Mouse (Mus musculus): ENCODE measurements around the gene Krt77. TPM values are rescaled to one million over a fixed set of nuclear protein-coding genes. Genes with fewer than 3 reads are reported as not detected.

Gene Krt77
- polyA plus RNA-seq, 1 experiment from 2014 or later = 0.91 TPM

DNA sequence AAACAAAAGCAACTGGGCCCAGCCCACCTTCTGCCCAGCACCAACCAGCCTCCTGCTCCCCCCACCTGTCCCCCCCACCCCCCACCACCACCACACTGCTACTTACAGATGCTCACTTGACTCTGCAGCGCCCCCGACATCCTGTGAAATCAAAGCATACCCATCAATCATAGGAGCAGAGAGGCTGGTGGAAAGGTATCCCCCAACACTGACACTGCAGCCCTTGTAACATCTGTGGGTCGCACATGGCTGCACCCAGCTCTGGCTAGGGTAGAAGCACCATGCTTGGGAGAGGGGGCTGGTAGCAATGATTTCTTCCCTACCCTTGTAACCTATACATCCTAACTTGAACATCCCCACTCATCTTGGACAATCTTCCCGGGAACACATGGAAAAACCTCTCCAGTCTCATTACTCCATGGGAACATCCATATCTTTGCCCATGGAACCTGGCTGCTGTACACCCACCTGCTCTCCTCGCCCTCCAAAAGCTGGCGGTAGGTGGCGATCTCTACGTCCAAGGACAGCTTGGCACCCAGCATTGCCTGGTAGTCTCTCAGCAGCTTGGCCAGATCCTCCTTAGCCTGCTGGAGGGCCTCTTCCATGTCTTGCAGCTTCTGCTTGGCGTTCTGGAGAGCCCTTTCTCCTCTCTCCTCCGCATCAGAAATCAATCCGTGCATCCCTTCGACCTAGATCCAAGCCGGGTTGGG, 8.9 kb downstream of the Krt77 start:
- 60% methylated on average over 13 of the region's 13 CpGs for WGBS
- no peak overlapping the region for H3K4me3 ChIP-seq
- H3K9ac ChIP-seq = no peak overlapping the region; the same call in 1 of the 2 replicates

DNA sequence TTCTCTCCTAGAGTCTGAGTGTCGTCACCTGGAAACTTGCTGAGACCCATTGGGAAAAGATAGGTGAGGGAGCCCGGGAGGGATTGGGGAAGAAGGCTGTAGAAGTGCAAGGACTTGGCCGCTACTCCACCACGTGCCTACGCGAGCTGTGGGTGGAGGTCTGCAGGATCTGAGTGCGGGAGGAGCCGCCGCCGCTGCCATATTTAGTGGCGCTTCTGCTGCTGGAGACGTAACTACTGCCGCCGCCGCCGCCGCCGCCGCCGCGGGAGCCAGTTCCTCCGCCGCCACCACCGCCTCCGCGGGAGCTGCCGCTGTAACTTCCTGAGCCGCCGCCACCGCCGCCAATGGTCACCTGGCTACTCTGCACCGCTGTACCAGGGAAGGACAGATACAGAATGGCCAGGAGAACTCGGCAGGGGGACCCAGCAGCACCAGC, 9.8 kb downstream of the Krt77 start:
- peaks cover 79% of the 10 kb centered on the region for H3K27me3 ChIP-seq
- peak overlapping the region; percentile 84 for H3K4me2 ChIP-seq
- peak overlapping the region; percentile 66 for H3K9ac ChIP-seq
- peak overlapping the region; percentile 48 for H3K4me3 ChIP-seq
- H3K36me3 ChIP-seq = no peaks in the 10 kb centered on the region
- H3K9me3 ChIP-seq = no peaks in the 10 kb centered on the region
- no peak overlapping the region for H3K27ac ChIP-seq
- no peak for ATAC-seq (ENCODE audit: insufficient number of reproducible peaks, insufficient read depth, low FRiP score, low TSS enrichment, low read depth)
- 1% methylated on average over 31 of the region's 33 CpGs for WGBS
- peaks cover 27% of the 10 kb centered on the region for H3K4me1 ChIP-seq

More for the DNA sequence above, 8.9 kb downstream of the Krt77 start:
- peaks cover 71% of the 10 kb centered on the region for H3K27me3 ChIP-seq
- H3K4me2 ChIP-seq = peak overlapping the region; percentile 84
- peaks cover 19% of the 10 kb centered on the region for H3K4me1 ChIP-seq
- ATAC-seq (ENCODE audit: insufficient number of reproducible peaks, insufficient read depth, low FRiP score, low TSS enrichment, low read depth) = no peak
- no peaks in the 10 kb centered on the region for H3K9me3 ChIP-seq
- no peaks in the 10 kb centered on the region for H3K36me3 ChIP-seq
- H3K27ac ChIP-seq = no peak overlapping the region

DNA sequence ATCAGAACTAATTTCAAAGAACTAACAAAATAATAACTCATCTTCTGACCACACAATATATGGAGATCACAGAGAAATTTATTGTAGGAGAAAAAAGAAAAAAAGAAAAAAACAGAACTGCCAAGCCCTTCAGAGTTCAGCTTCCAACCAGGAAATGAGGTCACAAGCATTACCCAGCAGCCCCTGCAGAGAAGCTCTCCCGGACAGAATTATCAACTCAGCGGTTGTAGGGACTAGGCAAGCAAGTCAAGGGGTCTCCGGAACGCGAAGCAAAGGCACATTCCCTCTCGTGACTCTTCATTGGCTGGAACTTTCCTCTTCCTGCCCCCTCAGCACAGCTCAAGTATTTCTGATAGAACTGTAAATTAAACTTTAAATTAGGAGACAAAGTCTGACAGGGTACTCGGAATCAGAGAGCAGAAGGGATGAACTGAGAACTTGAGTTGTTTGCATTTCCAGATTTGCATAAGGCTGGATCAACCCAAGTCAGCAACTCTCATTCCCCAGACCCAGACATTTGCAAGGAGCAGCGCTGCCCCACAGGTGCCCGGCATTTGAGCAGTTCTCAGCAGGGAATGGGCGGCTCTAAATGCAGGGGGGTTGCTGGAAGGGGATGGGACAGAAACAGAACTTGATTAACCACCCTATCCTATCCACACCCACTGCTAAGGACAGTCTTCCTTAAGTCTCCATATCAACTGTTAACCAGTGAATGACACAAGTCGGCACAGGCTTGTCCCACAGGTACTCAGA, 10.7 kb downstream of the Krt77 start:
- Histone ChIP-seq H3K27ac (no peak overlapping the region), H3K4me1 (peaks cover 33% of the 10 kb centered on the region), H3K9me3 (no peaks in the 10 kb centered on the region), H3K4me2 (peak overlapping the region; percentile 84), H3K4me3 (peak overlapping the region; percentile 48), H3K27me3 (peaks cover 83% of the 10 kb centered on the region), H3K9ac (peak overlapping the region; percentile 66; the same call in 1 of the 2 replicates), H3K36me3 (no peaks in the 10 kb centered on the region)
- WGBS = 7% methylated on average over 11 of the region's 11 CpGs
- ATAC-seq (ENCODE audit: insufficient number of reproducible peaks, insufficient read depth, low FRiP score, low TSS enrichment, low read depth) = no peak

DNA sequence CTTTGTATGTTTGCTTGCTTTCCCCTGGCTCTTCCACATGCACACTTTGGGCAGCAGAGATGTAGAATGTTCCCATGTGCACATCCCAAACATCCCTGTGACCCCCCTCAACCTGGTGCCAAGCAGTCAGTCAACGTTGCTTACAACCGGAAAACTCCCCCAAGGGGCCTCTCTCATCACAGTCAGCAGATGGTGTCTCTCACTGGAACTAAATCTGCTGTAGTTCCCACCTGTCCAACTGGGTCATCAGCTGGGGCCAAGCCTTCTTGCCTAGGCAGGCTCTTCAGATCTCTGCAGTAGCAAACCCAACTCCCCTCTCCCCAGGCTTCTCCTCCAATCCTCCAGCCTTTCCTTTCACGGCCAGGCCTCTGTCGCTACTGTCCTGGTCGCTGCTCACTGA, 12.8 kb downstream of the Krt77 start:
- no peaks in the 10 kb centered on the region for H3K9me3 ChIP-seq
- peaks cover 41% of the 10 kb centered on the region for H3K4me1 ChIP-seq
- no peak overlapping the region for H3K9ac ChIP-seq
- H3K36me3 ChIP-seq = no peaks in the 10 kb centered on the region
- WGBS = 63% methylated on average over 5 of the region's 5 CpGs
- peaks cover 77% of the 10 kb centered on the region for H3K27me3 ChIP-seq
- no peak overlapping the region for H3K27ac ChIP-seq
- H3K4me3 ChIP-seq = no peak overlapping the region
- H3K4me2 ChIP-seq = no peak overlapping the region
- no peak for ATAC-seq (ENCODE audit: insufficient number of reproducible peaks, insufficient read depth, low FRiP score, low TSS enrichment, low read depth)

DNA sequence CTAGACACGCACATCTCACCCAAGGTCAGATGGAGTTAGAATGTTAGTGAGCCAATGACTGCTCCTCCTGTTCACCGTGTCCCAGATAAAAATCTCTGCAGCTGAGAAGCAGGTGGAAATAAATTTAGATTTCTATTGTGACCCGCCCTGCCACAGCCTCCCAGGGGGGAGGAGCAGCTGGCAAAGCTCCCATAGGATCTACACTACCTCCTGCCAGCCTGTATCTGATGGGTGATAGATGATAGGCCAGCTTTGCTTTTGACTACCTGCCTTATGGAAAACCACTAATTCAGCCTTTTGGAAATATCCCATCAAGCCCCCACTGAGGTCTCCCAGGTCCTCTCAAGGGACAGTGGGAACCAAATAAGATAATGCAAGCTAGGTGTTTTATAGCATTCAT, 13.8 kb downstream of the Krt77 start:
- peaks cover 41% of the 10 kb centered on the region for H3K4me1 ChIP-seq
- no peak overlapping the region for H3K4me2 ChIP-seq
- WGBS = 67% methylated on average over 3 of the region's 3 CpGs
- H3K9me3 ChIP-seq = no peaks in the 10 kb centered on the region
- no peaks in the 10 kb centered on the region for H3K36me3 ChIP-seq
- no peak overlapping the region for H3K4me3 ChIP-seq
- no peak overlapping the region; the same call in 1 of the 2 replicates for H3K27ac ChIP-seq
- no peak for ATAC-seq (ENCODE audit: insufficient number of reproducible peaks, insufficient read depth, low FRiP score, low TSS enrichment, low read depth)
- H3K9ac ChIP-seq = no peak overlapping the region
- peaks cover 67% of the 10 kb centered on the region for H3K27me3 ChIP-seq

DNA sequence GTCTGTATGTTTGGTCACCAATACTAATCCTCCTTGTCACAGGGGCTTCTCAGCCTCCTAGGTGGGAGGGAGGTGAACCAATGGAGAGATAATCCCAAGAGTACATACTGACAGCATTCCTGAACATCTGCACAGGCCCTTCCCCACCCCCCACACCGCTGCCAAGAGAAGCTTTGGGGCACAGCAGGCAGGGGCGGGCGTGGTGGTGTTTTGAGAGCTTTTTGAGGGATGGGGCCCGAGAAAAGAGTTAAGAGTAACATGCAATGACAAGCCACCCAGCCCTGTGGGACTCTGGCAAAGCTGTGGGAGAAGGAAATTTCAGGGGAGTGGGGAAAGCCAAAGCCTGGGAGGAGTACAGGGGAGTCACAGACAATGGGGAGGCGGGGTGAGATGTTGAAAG, 15.2 kb downstream of the Krt77 start:
- H3K27ac ChIP-seq = peak overlapping the region; percentile 60; the same call in 1 of the 2 replicates
- H3K9ac ChIP-seq = 0 out of 2 replicates have a peak overlapping the region, but pooled peaks have one; percentile 27
- WGBS = 12% methylated on average over 5 of the region's 5 CpGs
- peaks cover 32% of the 10 kb centered on the region for H3K4me1 ChIP-seq
- ATAC-seq (ENCODE audit: insufficient number of reproducible peaks, insufficient read depth, low FRiP score, low TSS enrichment, low read depth) = no peak
- no peaks in the 10 kb centered on the region for H3K36me3 ChIP-seq
- H3K4me2 ChIP-seq = no peak overlapping the region
- H3K4me3 ChIP-seq = no peak overlapping the region
- peaks cover 56% of the 10 kb centered on the region for H3K27me3 ChIP-seq
- H3K9me3 ChIP-seq = no peaks in the 10 kb centered on the region

DNA sequence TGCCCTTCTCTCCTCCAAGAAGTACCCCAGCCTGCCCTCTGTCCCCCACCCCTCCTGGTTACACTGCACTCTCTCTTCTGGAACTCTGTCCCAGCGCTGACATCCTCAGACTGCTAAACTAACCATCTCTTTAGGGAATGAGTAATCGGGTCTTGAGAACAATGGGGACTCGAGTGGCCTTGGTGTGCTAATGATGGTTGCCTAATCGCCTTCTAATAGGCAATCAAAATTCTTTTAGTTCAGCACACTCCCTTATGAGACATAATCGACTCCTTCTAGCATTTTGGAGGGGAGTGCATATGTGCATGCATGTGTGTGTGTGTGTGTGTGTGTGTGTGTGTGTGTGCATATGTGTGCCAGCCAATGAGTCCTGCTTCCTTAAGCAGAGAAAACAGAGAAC, 16.9 kb downstream of the Krt77 start:
- no peak for ATAC-seq (ENCODE audit: insufficient number of reproducible peaks, insufficient read depth, low FRiP score, low TSS enrichment, low read depth)
- Histone ChIP-seq H3K4me1 (peaks cover 25% of the 10 kb centered on the region), H3K4me3 (no peak overlapping the region), H3K27me3 (peaks cover 43% of the 10 kb centered on the region), H3K27ac (no peak overlapping the region), H3K4me2 (no peak overlapping the region), H3K9ac (no peak overlapping the region), H3K36me3 (no peaks in the 10 kb centered on the region), H3K9me3 (no peaks in the 10 kb centered on the region)
- WGBS = 34% methylated on average over 5 of the region's 5 CpGs

DNA sequence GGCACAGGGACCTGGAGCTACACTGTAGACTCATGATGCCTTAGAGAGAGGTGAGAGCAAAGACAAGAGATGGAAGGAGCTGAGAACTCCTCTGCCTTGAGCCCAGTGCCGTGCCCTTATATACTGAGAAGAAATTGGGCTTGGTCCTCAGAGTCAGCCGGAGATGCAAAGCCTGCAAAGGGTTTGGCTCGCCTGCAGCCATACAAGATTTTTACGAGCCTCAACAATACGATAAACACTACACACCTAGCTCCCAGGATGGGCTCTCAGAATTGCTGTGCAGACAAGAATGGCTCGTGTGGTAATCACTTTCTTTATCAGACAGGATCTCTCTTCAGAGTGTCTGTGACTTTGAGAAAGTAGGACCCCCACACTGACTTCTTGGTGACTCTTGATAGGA, 18.8 kb downstream of the Krt77 start, which contains the start of gene Krt1:
Krt1 (minus strand) TSS at position 101 of the 400 bp plus-strand sequence.
- H3K27ac ChIP-seq = no peak within 1 kb of the TSS

DNA sequence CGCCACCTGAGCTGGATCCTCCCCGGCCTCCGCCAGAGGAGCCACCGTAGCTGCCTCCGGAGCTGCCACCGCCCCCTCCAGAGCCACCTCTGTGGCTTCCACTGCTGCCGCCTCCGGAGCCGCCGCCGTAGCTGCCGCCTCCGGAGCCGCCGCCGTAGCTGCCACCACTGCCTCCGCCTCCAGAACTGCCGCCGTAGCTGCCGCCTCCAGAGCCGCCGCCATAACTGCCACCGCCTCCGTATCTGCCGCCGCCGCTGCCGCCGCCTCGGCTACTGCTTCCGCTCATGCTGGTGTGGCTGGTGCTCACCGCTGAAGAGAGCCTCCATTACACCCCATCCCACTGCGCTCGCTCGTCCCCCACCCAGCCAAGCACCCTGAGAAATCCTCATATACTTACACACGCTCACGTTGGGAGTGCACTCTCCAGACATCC, 23.5 kb downstream of the Krt77 start:
- peaks cover 41% of the 10 kb centered on the region for H3K27me3 ChIP-seq
- no peaks in the 10 kb centered on the region for H3K36me3 ChIP-seq
- H3K4me2 ChIP-seq = peak overlapping the region; percentile 86
- peaks cover 7% of the 10 kb centered on the region; the same call in 1 of the 2 replicates for H3K4me1 ChIP-seq
- no peaks in the 10 kb centered on the region for H3K9me3 ChIP-seq
- whole genome bisulfite sequencing = under 1% methylated on average over 30 of the region's 37 CpGs
- no peak for ATAC-seq (ENCODE audit: insufficient number of reproducible peaks, insufficient read depth, low FRiP score, low TSS enrichment, low read depth)
- H3K4me3 ChIP-seq = peak overlapping the region; percentile 57
- H3K9ac ChIP-seq = peak overlapping the region; percentile 79
- H3K27ac ChIP-seq = peak overlapping the region; percentile 11; the same call in 1 of the 2 replicates

More for the DNA sequence above, 18.8 kb downstream of the Krt77 start, which contains the start of gene Krt1:
- H3K36me3 ChIP-seq = no peaks in the 10 kb centered on the region
- 71% methylated on average over 6 of the region's 6 CpGs for WGBS
- H3K9me3 ChIP-seq = no peaks in the 10 kb centered on the region
- peaks cover 39% of the 10 kb centered on the region for H3K27me3 ChIP-seq
- no peak within 1 kb of the TSS for H3K9ac ChIP-seq
- no peak for ATAC-seq (ENCODE audit: insufficient number of reproducible peaks, insufficient read depth, low FRiP score, low TSS enrichment, low read depth)
- H3K4me1 ChIP-seq = peaks cover 25% of the 10 kb centered on the region
- no peak within 1 kb of the TSS for H3K4me3 ChIP-seq
- no peak within 1 kb of the TSS for H3K4me2 ChIP-seq

DNA sequence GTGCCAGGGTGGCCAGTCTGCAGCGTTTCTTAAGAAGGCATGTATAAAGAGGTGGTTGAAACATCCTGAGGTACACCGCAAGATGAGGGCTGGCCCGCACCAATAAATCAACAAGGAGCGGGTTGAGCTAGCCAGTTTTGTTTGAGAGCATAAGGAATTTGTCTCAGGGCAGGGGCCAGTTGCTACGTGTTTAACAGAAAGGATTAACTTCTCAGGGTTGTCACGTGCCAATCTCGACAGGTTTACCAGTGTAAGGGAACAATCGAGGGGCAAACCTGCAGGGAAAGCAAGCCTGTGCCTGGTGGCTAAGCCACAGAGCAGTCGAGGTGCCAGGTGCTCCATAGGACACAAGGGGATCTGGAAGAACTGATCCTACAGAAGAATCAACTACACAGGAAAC, 26.3 kb downstream of the Krt77 start:
- Histone ChIP-seq H3K9me3 (no peaks in the 10 kb centered on the region), H3K27ac (no peak overlapping the region), H3K4me2 (no peak overlapping the region), H3K4me1 (peaks cover 7% of the 10 kb centered on the region; the same call in 1 of the 2 replicates), H3K4me3 (no peak overlapping the region), H3K9ac (no peak overlapping the region), H3K27me3 (peaks cover 37% of the 10 kb centered on the region), H3K36me3 (no peaks in the 10 kb centered on the region)
- ATAC-seq (ENCODE audit: insufficient number of reproducible peaks, insufficient read depth, low FRiP score, low TSS enrichment, low read depth) = no peak; the same call in 1 of the 2 replicates
- 54% methylated on average over 9 of the region's 9 CpGs for WGBS

DNA sequence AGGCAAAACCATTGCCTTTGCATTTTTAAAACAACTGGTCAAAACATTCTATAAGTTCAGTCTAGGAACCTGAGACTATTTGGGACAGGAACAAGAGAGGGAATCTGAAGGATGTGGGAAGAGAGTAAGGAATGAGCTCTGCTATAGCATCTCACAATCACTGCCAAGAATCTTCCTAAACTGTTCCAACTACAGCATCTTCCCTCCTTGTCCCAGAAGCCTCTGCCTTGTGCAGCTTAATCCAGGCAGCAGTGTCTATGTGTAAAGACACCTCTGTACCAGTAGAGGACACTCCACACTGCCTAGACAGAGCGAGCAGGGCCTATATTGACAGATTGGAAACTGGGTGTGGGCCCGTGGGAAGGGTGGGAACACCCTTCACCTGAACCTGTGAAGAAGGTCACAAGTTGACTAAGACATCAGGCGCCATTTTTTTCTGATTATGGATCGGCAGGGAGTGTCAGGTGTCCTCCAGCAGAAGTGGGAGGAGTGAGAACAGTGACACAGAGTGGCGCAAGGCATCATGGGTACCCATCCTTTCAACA, 34.6 kb downstream of the Krt77 start:
- Histone ChIP-seq H3K4me1 (no peaks in the 10 kb centered on the region), H3K9ac (no peak overlapping the region), H3K36me3 (no peaks in the 10 kb centered on the region), H3K4me2 (no peak overlapping the region), H3K9me3 (no peaks in the 10 kb centered on the region), H3K27ac (no peak overlapping the region), H3K27me3 (no peaks in the 10 kb centered on the region), H3K4me3 (no peak overlapping the region)
- ATAC-seq (ENCODE audit: insufficient number of reproducible peaks, insufficient read depth, low FRiP score, low TSS enrichment, low read depth) = no peak
- 69% methylated on average over 5 of the region's 5 CpGs for WGBS
